Mouse (Mus musculus): ENCODE measurements around the gene Smr3a.

The Smr3a gene

GRCm38 (mm10) chr5:88002249-88002648 is at the start of gene Smr3a:
Smr3a (plus strand) TSS chr5:88002549.
- CTCF ChIA-PET = interaction anchor here (0.7 kb wide), 1 partner anchor 189 kb away, joined by 3 read pairs; no protein-coding TSS in a partner anchor

GRCm38 (mm10) chr5:87969201-87969600 is 33.1 kb upstream of the Smr3a start, which contains the start of the genes 2310003L06Rik and Gm28434:
2310003L06Rik (plus strand) TSS chr5:87969459.
Gm28434 (plus strand) TSS chr5:87969517.
- CTCF ChIA-PET = no interaction called here

GRCm38 (mm10) chr5:87979139-87979538 is 23.2 kb upstream of the Smr3a start, which contains the start of gene Cabs1:
Cabs1 (plus strand) TSS chr5:87979439.
- CTCF ChIA-PET = no interaction called here

- CTCF ChIA-PET = no interaction called here
Measured at GRCm38 (mm10) chr5:87982468-87983214, 19.7 kb upstream of the Smr3a start.

- CTCF ChIA-PET = no interaction called here
Measured at GRCm38 (mm10) chr5:88005241-88005640, 2.9 kb downstream of the Smr3a start.

Data from spleen, embryonic (tissue).